In genomic region chr2:160578384-160579320, GRCm38 (mm10) we compare ENCODE assay signal across 8 mouse cellular contexts.
DNase-seq lines count a peak whose midpoint lies in the region; ATAC-seq and TF ChIP-seq lines count a peak whose summit lies in the region.

No protein-coding gene starts in this region.

- H3K4me2 ChIP-seq in heart, embryonic 11.5 days, result no peak overlapping the region
- no peak overlapping the region for H3K4me2 ChIP-seq in limb, embryonic 11.5 days (ENCODE audit: low read depth, severe bottlenecking)
- peak overlapping the region; percentile 32; the same call in 1 of the 2 replicates for H3K4me2 ChIP-seq in midbrain, postnatal 0 days (ENCODE audit: low read depth, low read length, poor library complexity, severe bottlenecking)

- no peak for ATAC-seq in heart, embryonic 11.5 days (replicated peaks; ENCODE audit: insufficient number of reproducible peaks, low FRiP score, low TSS enrichment)
- peak; percentile 96 for ATAC-seq in common myeloid progenitor, adult 5-6 weeks (replicated peaks; ENCODE audit: low read depth, poor library complexity, severe bottlenecking)
- ATAC-seq in limb, embryonic 11.5 days (ENCODE audit: insufficient number of reproducible peaks, low FRiP score, low TSS enrichment, low read depth), result peak; percentile 44
- ATAC-seq in midbrain, postnatal 0 days (ENCODE audit: low FRiP score), result peak; percentile 23; the same call in 1 of the 2 replicates

- peak; percentile 87 for DNase-seq in heart, adult 11 months
- DNase-seq in gastrocnemius, adult 8-10 months (ENCODE audit: low spot score in 2 of 2), result peak; percentile 63 to 65
- DNase-seq in kidney, adult 2 months, result peak; percentile 75
- peak; percentile 93 for DNase-seq in limb, embryonic 11.5 days (ENCODE audit: low spot score)
- peak; percentile 90 for DNase-seq in midbrain, postnatal 0 days (ENCODE audit: low spot score)
- DNase-seq in spleen, adult 2 months (ENCODE audit: low read depth in 1 of 2, low spot score in 2 of 2), result peak in 1 of 2 experiments; percentile 51

- no peaks in the 10 kb centered on the region for H3K4me1 ChIP-seq in heart, embryonic 11.5 days (ENCODE audit: control insufficient read depth, insufficient read depth, low read length)
- no peaks in the 10 kb centered on the region for H3K4me1 ChIP-seq in kidney, adult 2 months (ENCODE audit: control insufficient read depth, insufficient read depth, low read length)
- H3K4me1 ChIP-seq in limb, embryonic 11.5 days (ENCODE audit: control insufficient read depth, insufficient read depth, low read length), result no peaks in the 10 kb centered on the region
- no peaks in the 10 kb centered on the region for H3K4me1 ChIP-seq in midbrain, postnatal 0 days (ENCODE audit: insufficient read depth, low read length)
- H3K4me1 ChIP-seq in spleen, adult 2 months (ENCODE audit: control insufficient read depth, insufficient read depth, insufficient read length), result no peaks in the 10 kb centered on the region; the same call in 1 of the 2 replicates

- no peak overlapping the region for H3K27ac ChIP-seq in heart, embryonic 11.5 days (ENCODE audit: low read depth, low read length)
- no peak overlapping the region for H3K27ac ChIP-seq in kidney, adult 2 months (ENCODE audit: insufficient read depth, low read depth, low read length)
- H3K27ac ChIP-seq in limb, embryonic 11.5 days (replicated peaks; ENCODE audit: low read depth, low read length), result no peak overlapping the region
- H3K27ac ChIP-seq in midbrain, postnatal 0 days (ENCODE audit: low read depth, low read length), result no peak overlapping the region
- no peak overlapping the region for H3K27ac ChIP-seq in spleen, adult 2 months (ENCODE audit: insufficient read depth, low read length)

- no peaks in the 10 kb centered on the region for H3K36me3 ChIP-seq in heart, embryonic 11.5 days (ENCODE audit: control insufficient read depth, insufficient read depth, low read length)
- H3K36me3 ChIP-seq in kidney, adult 2 months (ENCODE audit: control insufficient read depth, insufficient read depth, low read length), result no peaks in the 10 kb centered on the region
- no peaks in the 10 kb centered on the region for H3K36me3 ChIP-seq in limb, embryonic 11.5 days (ENCODE audit: control insufficient read depth, insufficient read depth, low read length)
- H3K36me3 ChIP-seq in midbrain, postnatal 0 days (ENCODE audit: insufficient read depth, low read length), result no peaks in the 10 kb centered on the region
- H3K36me3 ChIP-seq in spleen, adult 2 months (ENCODE audit: control insufficient read depth, insufficient read depth, low read length), result no peaks in the 10 kb centered on the region

- no peak overlapping the region for H3K4me3 ChIP-seq in heart, embryonic 11.5 days (ENCODE audit: low read depth, low read length)
- no peak overlapping the region for H3K4me3 ChIP-seq in kidney, adult 2 months (ENCODE audit: insufficient read depth, low read depth, low read length)
- H3K4me3 ChIP-seq in limb, embryonic 11.5 days (ENCODE audit: low read depth, low read length), result no peak overlapping the region
- no peak overlapping the region for H3K4me3 ChIP-seq in midbrain, postnatal 0 days (ENCODE audit: low read depth, low read length)
- no peak overlapping the region for H3K4me3 ChIP-seq in spleen, adult 2 months (ENCODE audit: extremely low read depth, insufficient read depth, insufficient read length)

- peaks cover 31% of the 10 kb centered on the region for H3K27me3 ChIP-seq in heart, embryonic 11.5 days (ENCODE audit: control insufficient read depth, insufficient read depth, low read length)
- H3K27me3 ChIP-seq in kidney, adult 2 months (replicated peaks; ENCODE audit: control insufficient read depth, insufficient read depth, low read length), result no peaks in the 10 kb centered on the region
- peaks cover 33% of the 10 kb centered on the region for H3K27me3 ChIP-seq in limb, embryonic 11.5 days (ENCODE audit: control insufficient read depth, insufficient read depth, low read length)
- H3K27me3 ChIP-seq in midbrain, postnatal 0 days (ENCODE audit: insufficient read depth, low read length), result peaks cover 14% of the 10 kb centered on the region
- H3K27me3 ChIP-seq in spleen, adult 2 months (ENCODE audit: control insufficient read depth, insufficient read depth, low read length), result no peaks in the 10 kb centered on the region

- H3K9me3 ChIP-seq in heart, embryonic 11.5 days (replicated peaks; ENCODE audit: control insufficient read depth, low read length), result no peaks in the 10 kb centered on the region
- no peaks in the 10 kb centered on the region for H3K9me3 ChIP-seq in limb, embryonic 11.5 days (ENCODE audit: control insufficient read depth, low read length)
- H3K9me3 ChIP-seq in midbrain, postnatal 0 days (ENCODE audit: low read length), result no peaks in the 10 kb centered on the region

- WGBS in heart, embryonic 11.5 days (ENCODE audit: insufficient replicate concordance), result 10% methylated on average over 17 of the region's 17 CpGs
- WGBS in kidney, adult 2 months, result 13% methylated on average over 17 of the region's 17 CpGs
- WGBS in limb, embryonic 11.5 days, result 10% methylated on average over 17 of the region's 17 CpGs
- 7% methylated on average over 17 of the region's 17 CpGs for WGBS in midbrain, postnatal 0 days
- 16% methylated on average over 17 of the region's 17 CpGs for WGBS in spleen, adult 2 months

- H3K9ac ChIP-seq in heart, embryonic 11.5 days (ENCODE audit: low read depth, low read length), result no peak overlapping the region
- no peak overlapping the region for H3K9ac ChIP-seq in limb, embryonic 11.5 days (ENCODE audit: low read length)
- H3K9ac ChIP-seq in midbrain, postnatal 0 days (replicated peaks; ENCODE audit: low read length, poor library complexity, severe bottlenecking), result no peak overlapping the region

- TF ChIP-seq CTCF in kidney, adult 2 months (conservative IDR thresholded peaks at IDR 0.05; ENCODE audit: insufficient read depth, insufficient read length, low read depth, low read length), result peak; percentile 98
- peak; percentile 100 for TF ChIP-seq CTCF in midbrain, postnatal 0 days (IDR thresholded peaks at IDR 0.05)
- TF ChIP-seq CTCF in spleen, adult 2 months (IDR thresholded peaks at IDR 0.05; ENCODE audit: extremely low read depth, insufficient read depth, insufficient read length, insufficient replicate concordance), result peak; percentile 92

- no peak for TF ChIP-seq POLR2A in kidney, adult 2 months (IDR thresholded peaks at IDR 0.05; ENCODE audit: low read depth, low read length)
- TF ChIP-seq POLR2A in spleen, adult 2 months (IDR thresholded peaks at IDR 0.05; ENCODE audit: low read depth, low read length), result no peak
